Mouse (Mus musculus): Measurements from ENCODE around the gene 4930453N24Rik.

- TF ChIP-seq NANOG (IDR thresholded peaks at IDR 0.05; ENCODE audit: borderline replicate concordance, low read length), result no peak
- TF ChIP-seq CTCF (conservative IDR thresholded peaks at IDR 0.05; ENCODE audit: low read length), result no peak
Observed at GRCm38 (mm10) chr16:64737289-64737688, 33.7 kb downstream of the 4930453N24Rik start.

All from E14TG2a.4 (cell line).